In genomic region chr1:152407021-152407946, GRCm38 (mm10) we compare ENCODE assay signal across 11 mouse cellular contexts. TPM values are rescaled to one million over a fixed set of nuclear protein-coding genes. Genes with fewer than 3 reads are reported as not detected.
DNase-seq lines count a peak whose midpoint lies in the region; ATAC-seq lines count a peak whose summit lies in the region.
"Had no signal": no experiment of that assay in that cellular context is flagged by ENCODE, and none has a peak within 500 bp of the region (broad histone marks: within the 10 kb centered on the region; RNA-seq: fewer than 3 reads in every experiment).

No protein-coding gene starts in this region.

- peak overlapping the region; percentile 57 for H3K4me2 ChIP-seq in heart, embryonic 12.5 days
- H3K4me2 ChIP-seq in forebrain, embryonic 13.5 days: peak overlapping the region; percentile 29

- peak overlapping the region; percentile 24 for H3K4me3 ChIP-seq in heart, embryonic 12.5 days
- H3K4me3 ChIP-seq in forebrain, embryonic 13.5 days: no peak overlapping the region
- H3K4me3 ChIP-seq in midbrain, embryonic 10.5 days: no peak overlapping the region

- ATAC-seq in heart, embryonic 12.5 days (ENCODE audit: insufficient number of reproducible peaks, low FRiP score): no peak
- ATAC-seq in forebrain, embryonic 13.5 days: no peak

- no peak for DNase-seq in heart, adult 8-10 months (ENCODE audit: low spot score)
- DNase-seq in R1 (ENCODE audit: low read depth, low spot score): peak; percentile 36
- DNase-seq in midbrain, embryonic 10.5 days (ENCODE audit: low spot score): peak; percentile 14
- DNase-seq in spleen, postnatal 4 days (ENCODE audit: low spot score in 2 of 2): no peak
- no peak for DNase-seq in lung, adult 18-20 months
- DNase-seq in urinary bladder, postnatal 4 days (ENCODE audit: low spot score in 2 of 2): no peak
- DNase-seq: adrenal gland, adult 8-10 months; kidney, postnatal 10 days; right cerebral cortex, adult 18-20 months had no signal

- 0 out of 2 replicates have a peak overlapping the region, but pooled peaks have one; percentile 37 for H3K9ac ChIP-seq in heart, embryonic 12.5 days
- H3K9ac ChIP-seq in forebrain, embryonic 13.5 days: no peak overlapping the region

- peaks cover 4% of the 10 kb centered on the region; the same call in 1 of the 2 replicates for H3K36me3 ChIP-seq in heart, embryonic 12.5 days
- H3K36me3 ChIP-seq in forebrain, embryonic 13.5 days (ENCODE audit: poor library complexity, severe bottlenecking): no peaks in the 10 kb centered on the region
- H3K36me3 ChIP-seq in midbrain, embryonic 10.5 days: no peaks in the 10 kb centered on the region

- H3K4me1 ChIP-seq in heart, embryonic 12.5 days (replicated peaks): no peaks in the 10 kb centered on the region; the same call in 1 of the 2 replicates
- 0 out of 2 replicates have a peak, but pooled peaks cover 10% of the 10 kb centered on the region for H3K4me1 ChIP-seq in forebrain, embryonic 13.5 days
- H3K4me1 ChIP-seq in midbrain, embryonic 10.5 days: peaks cover 11% of the 10 kb centered on the region

- no peak overlapping the region for H3K27ac ChIP-seq in heart, embryonic 12.5 days (ENCODE audit: poor library complexity, severe bottlenecking)
- H3K27ac ChIP-seq in forebrain, embryonic 13.5 days: no peak overlapping the region
- H3K27ac ChIP-seq in midbrain, embryonic 10.5 days (replicated peaks): 0 out of 2 replicates have a peak overlapping the region, but pooled peaks have one; percentile 13

- WGBS in heart, embryonic 12.5 days: 33% methylated on average over 22 of the region's 22 CpGs
- WGBS in forebrain, embryonic 13.5 days: 43% methylated on average over 22 of the region's 22 CpGs
- WGBS in midbrain, embryonic 10.5 days: 53% methylated on average over 22 of the region's 22 CpGs

- no peaks in the 10 kb centered on the region for H3K27me3 ChIP-seq in heart, embryonic 12.5 days (replicated peaks)
- no peaks in the 10 kb centered on the region for H3K27me3 ChIP-seq in forebrain, embryonic 13.5 days
- H3K27me3 ChIP-seq in midbrain, embryonic 10.5 days (ENCODE audit: low read depth, poor library complexity, severe bottlenecking): peaks cover 3% of the 10 kb centered on the region; the same call in 1 of the 2 replicates

- peaks cover 4% of the 10 kb centered on the region; the same call in 1 of the 2 replicates for H3K9me3 ChIP-seq in heart, embryonic 12.5 days (replicated peaks)
- 0 out of 2 replicates have a peak, but pooled peaks cover 4% of the 10 kb centered on the region for H3K9me3 ChIP-seq in forebrain, embryonic 13.5 days (replicated peaks)
- H3K9me3 ChIP-seq in midbrain, embryonic 10.5 days (replicated peaks): peaks cover 3% of the 10 kb centered on the region

RNA-seq across cellular contexts. Expression of gene Colgalt2, which starts 7.7 kb away (rescaled TPM):
- polyA plus RNA-seq in heart, embryonic 12.5 days (2016; fragmentation: Nextera tagmentation; extraction: Ambion mirVana): 5.5 TPM in 2 replicates
- 1 to 10 TPM; 2.6 to 3.2 (median 2.7) TPM for total RNA-seq in heart, adult 8-10 months (2022)
- polyA plus RNA-seq in forebrain, embryonic 13.5 days (2015; fragmentation: Nextera tagmentation; extraction: Ambion mirVana): 1.3 and 1.5 TPM in 2 replicates
- 1.7 and 1.8 TPM in 2 replicates for polyA plus RNA-seq in midbrain, embryonic 10.5 days (2016; fragmentation: Nextera tagmentation; extraction: Ambion mirVana)

RNA-seq across cellular contexts. Expression of gene Tsen15, which starts 20.8 kb away (rescaled TPM):
- polyA plus RNA-seq in heart, embryonic 12.5 days (2016; fragmentation: Nextera tagmentation; extraction: Ambion mirVana): 64.2 and 64.6 TPM in 2 replicates
- 10 to 100 TPM; 17.3 to 23.2 (median 20.7) TPM for total RNA-seq in heart, adult 8-10 months (2022)
- 54.2 and 57.2 TPM in 2 replicates for polyA plus RNA-seq in forebrain, embryonic 13.5 days (2015; fragmentation: Nextera tagmentation; extraction: Ambion mirVana)
- polyA plus RNA-seq in midbrain, embryonic 10.5 days (2016; fragmentation: Nextera tagmentation; extraction: Ambion mirVana): 54.4 and 69.8 TPM in 2 replicates

Comparison
In these comparisons a context has a peak if more than half of its experiments do, and no peak if none do; other contexts are left out.
1. DNase-seq: peak in R1 (single experiment) and midbrain, embryonic 10.5 days (single experiment); none in heart, adult 8-10 months (single experiment), spleen, postnatal 4 days (0 of 2), lung, adult 18-20 months (0 of 2) and urinary bladder, postnatal 4 days (0 of 2).